Mouse (Mus musculus): Measurements from ENCODE around the gene Gm13757. TPM values are rescaled to one million over a fixed set of nuclear protein-coding genes. Genes with fewer than 3 reads are reported as not detected.

Gene Gm13757
- polyA plus RNA-seq (2012) = not detected in 2 replicates

DNA sequence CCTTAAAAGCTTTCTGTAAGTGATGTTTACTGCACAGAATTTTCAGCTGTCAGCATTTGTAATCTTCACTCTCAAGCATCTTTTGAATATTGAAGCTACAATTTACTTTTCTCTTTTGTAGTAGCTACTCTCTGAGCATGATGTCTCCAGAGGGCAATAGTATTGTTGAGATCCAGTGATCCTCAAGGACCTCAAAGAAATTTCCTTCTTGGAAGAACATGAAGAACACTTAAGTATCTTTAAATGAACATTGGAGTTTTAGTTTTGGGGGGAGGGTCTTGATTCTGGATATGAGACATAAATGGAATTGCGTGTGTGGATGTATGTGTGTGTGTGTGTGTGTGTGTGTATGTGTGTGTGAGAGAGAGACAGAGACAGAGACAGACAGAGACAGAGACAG, at the start of gene Gm13757:
Gene Gm13757, minus strand, starts transcription at position 101 of the 400 bp plus-strand sequence.

DNA sequence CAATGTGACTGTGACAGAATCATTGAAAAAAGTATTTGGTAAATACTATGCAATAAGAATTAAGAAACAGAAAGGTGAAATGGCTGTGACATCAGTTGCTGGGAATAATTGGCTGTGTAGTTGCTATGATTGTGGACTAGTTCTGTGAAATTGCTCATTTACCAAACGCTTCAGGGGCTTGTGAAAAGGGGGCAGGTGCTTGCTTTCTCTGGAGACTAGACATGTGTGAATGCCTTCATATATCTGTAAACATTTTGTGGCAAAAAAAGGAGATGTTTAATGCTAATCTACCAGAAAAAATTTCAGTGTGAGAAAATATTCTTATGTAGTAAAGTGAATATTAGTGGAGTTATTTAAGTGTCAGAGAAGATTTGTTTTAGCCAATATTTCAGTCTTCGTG, 44.1 kb upstream of the Gm13757 start, which contains the start of gene Olfr1185-ps1:
Gene Olfr1185-ps1, plus strand, starts transcription at position 301 of the 400 bp plus-strand sequence.

DNA sequence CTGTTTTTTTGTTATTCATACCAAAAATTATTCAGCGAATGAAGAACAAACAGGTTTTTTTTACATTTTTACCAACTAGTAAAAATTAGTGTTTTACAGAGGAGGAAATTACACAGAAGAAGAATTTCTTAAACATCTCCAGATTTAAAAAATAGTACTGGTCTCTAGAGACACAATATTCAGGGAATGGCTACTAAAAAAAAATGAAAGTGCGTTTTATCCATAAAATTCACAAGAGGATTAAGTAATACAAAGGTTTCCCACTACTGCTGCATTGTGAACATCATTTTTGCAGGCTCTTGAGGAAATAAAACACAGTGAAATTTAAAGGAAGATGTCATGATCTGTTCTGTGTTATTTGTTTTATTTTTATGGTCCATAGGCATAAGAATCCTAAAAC, 34.4 kb upstream of the Gm13757 start, which contains the start of gene Olfr1184:
Gene Olfr1184, plus strand, starts transcription at position 301 of the 400 bp plus-strand sequence.

DNA sequence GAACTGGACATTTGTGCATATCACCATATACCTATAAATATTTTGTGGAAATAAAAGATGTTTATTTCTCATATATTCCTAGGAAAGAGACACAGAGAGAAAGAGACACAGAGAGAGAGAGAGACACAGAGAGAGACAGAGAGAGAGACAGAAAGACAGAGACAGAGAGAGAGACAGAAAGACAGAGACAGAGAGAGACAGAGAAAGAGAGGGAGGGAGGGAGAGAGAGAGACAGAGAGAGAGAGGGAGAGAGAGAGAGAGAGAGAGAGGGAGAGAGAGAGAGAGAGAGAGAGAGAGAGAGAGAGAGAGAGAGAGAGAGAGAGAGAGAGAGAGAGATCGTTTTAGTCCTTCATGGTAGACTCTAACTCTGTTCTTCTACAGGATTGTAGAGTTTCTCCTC, 5.6 kb upstream of the Gm13757 start, which contains the start of gene Olfr1183:
Gene Olfr1183, plus strand, starts transcription at position 301 of the 400 bp plus-strand sequence.

DNA sequence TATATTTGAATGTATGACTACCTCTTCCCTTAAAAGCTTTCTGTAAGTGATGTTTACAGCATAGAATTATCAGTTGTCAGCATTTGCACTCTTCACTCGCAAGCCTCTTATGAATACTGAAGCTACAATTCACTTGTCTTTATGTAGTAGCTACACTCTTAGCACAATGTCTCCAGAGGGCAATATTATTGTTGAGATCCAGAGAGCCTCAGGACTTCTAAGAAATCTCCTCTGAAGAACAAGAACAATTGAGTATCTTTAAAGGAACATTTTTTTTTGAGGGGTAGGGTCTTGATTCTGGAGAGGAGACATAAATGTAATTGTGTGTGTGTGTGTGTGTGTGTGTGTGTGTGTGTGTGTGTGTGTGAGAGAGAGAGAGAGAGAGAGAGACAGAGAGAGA, 22.9 kb downstream of the Gm13757 start, which contains the start of gene Olfr1181:
Gene Olfr1181, minus strand, starts transcription at position 101 of the 400 bp plus-strand sequence.

DNA sequence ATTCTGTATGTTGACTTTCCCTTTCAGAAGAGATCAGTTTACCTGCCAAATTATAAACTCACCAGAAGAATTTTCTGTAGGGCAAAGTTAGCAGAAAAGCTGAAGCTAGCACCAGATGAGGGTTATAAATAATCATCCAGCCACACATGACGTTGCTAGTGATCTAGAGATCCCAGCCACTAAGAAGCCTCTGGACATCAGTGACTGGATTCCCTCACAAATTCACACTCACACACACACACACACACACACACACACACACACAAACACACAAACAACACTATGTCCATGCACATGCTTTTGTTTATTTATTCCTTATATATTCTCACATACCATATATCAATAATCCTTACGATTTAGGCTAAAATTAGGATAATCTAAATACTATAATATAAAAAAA, 29.9 kb downstream of the Gm13757 start, which contains the start of gene Olfr1180:
Gene Olfr1180, minus strand, starts transcription at position 101 of the 400 bp plus-strand sequence.

DNA sequence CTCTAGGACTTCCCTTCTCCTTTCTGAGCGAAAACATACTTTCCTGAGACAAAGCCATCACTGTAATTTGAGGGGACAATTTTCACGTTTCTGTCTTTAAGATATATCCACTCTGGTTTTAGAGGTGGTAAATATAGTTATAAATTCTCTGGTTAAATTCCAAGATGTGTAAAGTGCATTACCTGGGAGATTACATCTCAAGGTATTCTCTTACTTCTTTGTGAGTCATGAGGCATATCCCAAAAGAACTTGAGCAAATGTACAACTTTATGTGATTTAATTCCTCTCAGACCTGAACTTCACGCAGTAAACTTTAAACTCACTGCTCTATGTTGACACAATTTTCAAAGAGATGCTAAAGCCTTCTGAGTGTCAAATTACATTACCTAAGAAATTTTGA, 42.6 kb downstream of the Gm13757 start, which contains the start of gene Olfr1179:
Gene Olfr1179, minus strand, starts transcription at position 101 of the 400 bp plus-strand sequence.

Other genes starting within 250 kb of the Gm13757 start
- not detected in 2 replicates for gene Olfr1170, start 220.8 kb downstream of the Gm13757 start, polyA plus RNA-seq (2012)
- gene Olfr1173, start 169.3 kb downstream of the Gm13757 start, polyA plus RNA-seq (2012) = not detected in 2 replicates
- gene Olfr1174-ps, start 134.0 kb downstream of the Gm13757 start, polyA plus RNA-seq (2012) = not detected in 2 replicates
- not detected in 2 replicates for gene Olfr1175-ps, start 121.9 kb downstream of the Gm13757 start, polyA plus RNA-seq (2012)
- not detected in 2 replicates for gene Olfr1176, start 112.4 kb downstream of the Gm13757 start, polyA plus RNA-seq (2012)
- not detected in 2 replicates for gene Olfr1177-ps, start 102.6 kb downstream of the Gm13757 start, polyA plus RNA-seq (2012)
- gene Olfr1178, start 62.1 kb downstream of the Gm13757 start, polyA plus RNA-seq (2012) = not detected in 2 replicates
- not detected in 2 replicates for gene Olfr1179, start 42.7 kb downstream of the Gm13757 start, polyA plus RNA-seq (2012)
- gene Olfr1180, start 30.0 kb downstream of the Gm13757 start, polyA plus RNA-seq (2012) = not detected in 2 replicates
- gene Olfr1181, start 23.0 kb downstream of the Gm13757 start, polyA plus RNA-seq (2012) = not detected in 2 replicates
- gene Olfr1183, start 5.7 kb upstream of the Gm13757 start, polyA plus RNA-seq (2012) = not detected in 2 replicates
- not detected in 2 replicates for gene Olfr1184, start 34.5 kb upstream of the Gm13757 start, polyA plus RNA-seq (2012)
- gene Olfr1185-ps1, start 44.2 kb upstream of the Gm13757 start, polyA plus RNA-seq (2012) = not detected in 2 replicates
- gene Olfr1186, start 69.4 kb upstream of the Gm13757 start, polyA plus RNA-seq (2012) = not detected in 2 replicates
- not detected in 2 replicates for gene Olfr1188, start 107.8 kb upstream of the Gm13757 start, polyA plus RNA-seq (2012)
- gene Olfr1189, start 137.3 kb upstream of the Gm13757 start, polyA plus RNA-seq (2012) = not detected in 2 replicates
- gene Olfr1191-ps1, start 191.4 kb upstream of the Gm13757 start, polyA plus RNA-seq (2012) = not detected in 2 replicates
- not detected in 2 replicates for gene Olfr1192-ps1, start 199.4 kb upstream of the Gm13757 start, polyA plus RNA-seq (2012)
- not detected in 2 replicates for gene Olfr1193, start 226.5 kb upstream of the Gm13757 start, polyA plus RNA-seq (2012)
- gene Olfr1195, start 240.1 kb upstream of the Gm13757 start, polyA plus RNA-seq (2012) = not detected in 2 replicates